Mouse (Mus musculus) myocyte (in vitro differentiated cells): ENCODE data around the gene 1810009A15Rik.

Experiments used
- MAX ChIP-seq: IDR thresholded peaks from one replicate; pipeline ENCODE4 v1.6.1; 2011; ENCODE audit warnings: low read depth, mild to moderate bottlenecking, control low read depth
- POLR2A ChIP-seq: IDR thresholded peaks from one replicate; pipeline ENCODE4 v1.6.1; 2011; ENCODE audit warnings: low read depth, mild to moderate bottlenecking, control low read depth, moderate library complexity; ENCODE audit not compliant: insufficient read length
- POLR2AphosphoS2 ChIP-seq: IDR thresholded peaks from one replicate; pipeline ENCODE4 v1.6.1; 2011; ENCODE audit warnings: low read depth, control low read depth; ENCODE audit not compliant: insufficient read length
- REST ChIP-seq: IDR thresholded peaks from one replicate; pipeline ENCODE4 v1.6.1; 2011; ENCODE audit warnings: mild to moderate bottlenecking, control low read depth, moderate library complexity; ENCODE audit not compliant: insufficient read depth, insufficient read length

DNA sequence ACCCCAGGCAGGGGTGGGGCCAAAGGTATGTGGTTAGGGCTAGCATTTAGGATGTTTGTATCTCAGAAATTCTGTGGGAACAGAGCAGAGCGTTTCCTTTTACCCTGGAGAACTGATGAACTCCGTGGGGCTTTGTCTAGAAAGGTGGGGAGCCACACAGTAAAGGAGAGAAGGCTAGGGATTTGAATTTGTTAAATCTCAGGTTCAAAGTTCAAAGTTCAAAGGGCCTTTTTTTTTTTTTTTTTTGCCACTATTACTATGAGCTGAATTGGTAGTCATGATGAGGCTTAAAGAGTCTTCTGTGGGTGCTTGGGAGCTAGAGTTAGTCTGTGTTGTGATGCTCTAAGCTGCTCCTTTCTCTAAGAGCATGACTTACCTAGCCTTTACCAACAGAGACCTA is 48.1 kb downstream of the 1810009A15Rik start:
- no peak for TF ChIP-seq POLR2AphosphoS2
- TF ChIP-seq POLR2A, result no peak
- TF ChIP-seq REST, result no peak
- no peak for TF ChIP-seq MAX
